Mouse (Mus musculus) granulocyte monocyte progenitor cell, adult 5-6 weeks (primary cell): ENCODE data around the gene Ncam2. TPM values are rescaled to one million over a fixed set of nuclear protein-coding genes. Genes with fewer than 3 reads are reported as not detected.

Experiments
- ATAC-seq: replicated peaks from 2 replicates; pipeline ENCODE4 v1.8.0; 2016; ENCODE audit warnings: mild to moderate bottlenecking, moderate TSS enrichment, inconsistent platforms; ENCODE audit not compliant: poor library complexity, severe bottlenecking
- total RNA-seq, 2 experiments: library from RNA; stranded (forward) in 1 of 2; stranded (reverse) in 1 of 2; fragments of 200-712, 200-1000 nt in 1 of 2; fragments of >200 nt in 1 of 2; fragmentation: Nextera tagmentation in 1 of 2; gene quantifications; 2 replicates each; pipeline ENCODE4 v1.2.3; 2014 to 2017

The Ncam2 gene
- total RNA-seq, 2 experiments from 2014 or later, result not detected

GRCm38 (mm10) chr16:81536230-81536629 is 335.7 kb downstream of the Ncam2 start:
- no peak for ATAC-seq

- no peak for ATAC-seq
Observed at GRCm38 (mm10) chr16:81587565-81588107, 387.1 kb downstream of the Ncam2 start.

GRCm38 (mm10) chr16:81623276-81623675 is 422.8 kb downstream of the Ncam2 start:
- no peak for ATAC-seq

GRCm38 (mm10) chr16:81623776-81624175 is 423.3 kb downstream of the Ncam2 start:
- ATAC-seq, result no peak

GRCm38 (mm10) chr16:81650286-81650685 is 449.8 kb downstream of the Ncam2 start:
- ATAC-seq, result no peak

- no peak for ATAC-seq
Observed at GRCm38 (mm10) chr16:81651550-81651949, 451.1 kb downstream of the Ncam2 start.

GRCm38 (mm10) chr16:81656550-81656949 is 456.1 kb downstream of the Ncam2 start:
- ATAC-seq, result no peak

GRCm38 (mm10) chr16:81673866-81674265 is 473.4 kb downstream of the Ncam2 start:
- ATAC-seq, result no peak

GRCm38 (mm10) chr16:81675546-81675945 is 475.0 kb downstream of the Ncam2 start:
- ATAC-seq, result no peak
